Mouse (Mus musculus) kidney, embryonic 16.5 days (tissue): ENCODE measurements around the gene Spata31d1d. TPM values are rescaled to one million over a fixed set of nuclear protein-coding genes. Genes with fewer than 3 reads are reported as not detected.
"Not testable (repeated sequence)": the region's sequence is repeated elsewhere in the genome, so short reads cannot be mapped to it uniquely, and the experiment has no call there.

Experiments
- ATAC-seq: fragments of 200-750 bp; cut with Nextera tagmentation; 2 replicates; pipeline ENCODE4 v1.8.0; 2017; ENCODE audit warnings: moderate TSS enrichment; ENCODE audit not compliant: low FRiP score, low TSS enrichment
- H3K27ac ChIP-seq: fragments of 300-500 bp; sonication (generic); 2 replicates; pipeline ENCODE4 v1.5.1; 2014; ENCODE audit warnings: low read length
- H3K27me3 ChIP-seq: fragments of 300-500 bp; sonication (generic); 2 replicates; pipeline ENCODE4 v1.6.1; 2014; ENCODE audit warnings: low read length, control low read depth, mixed read lengths; ENCODE audit not compliant: insufficient read depth
- H3K36me3 ChIP-seq: fragments of 300-500 bp; sonication (generic); 2 replicates; pipeline ENCODE4 v1.6.1; 2014; ENCODE audit warnings: low read length, control low read depth, mixed read lengths; ENCODE audit not compliant: insufficient read depth
- H3K4me1 ChIP-seq: fragments of 300-500 bp; sonication (generic); 2 replicates; pipeline ENCODE4 v1.6.1; 2014; ENCODE audit warnings: low read length, control low read depth, mixed read lengths; ENCODE audit not compliant: insufficient read depth
- H3K4me2 ChIP-seq: fragments of 300-500 bp; sonication (generic); replicated peaks from 2 replicates; pipeline ENCODE4 v1.6.1; 2014; ENCODE audit warnings: low read depth, low read length
- H3K4me3 ChIP-seq: fragments of 300-500 bp; sonication (generic); 2 replicates; pipeline ENCODE4 v1.5.1; 2014; ENCODE audit warnings: mild to moderate bottlenecking, low read length
- H3K9ac ChIP-seq: fragments of 300-500 bp; sonication (generic); replicated peaks from 2 replicates; pipeline ENCODE4 v1.6.1; 2014; ENCODE audit warnings: low read length
- H3K9me3 ChIP-seq: fragments of 300-500 bp; sonication (generic); 2 replicates; pipeline ENCODE4 v1.6.1; 2016; ENCODE audit warnings: low read length, control low read depth
- WGBS: fragments of 180-500 bp; shearing (Covaris S2); extraction: QIAGEN DNeasy Blood & Tissue Kit; methylation state at CpG from one replicate; pipeline ENCODE4 v1.1.7; 2014; 5-methylcytosine and 5-hydroxymethylcytosine counted together
- polyA plus RNA-seq: library from polyadenylated mRNA; unstranded; fragments of >200 nt; fragmentation: Nextera tagmentation; extraction: Ambion mirVana; gene quantifications from 2 replicates; pipeline ENCODE4 v1.2.1, GENCODE M21; 2015

Spata31d1d gene
- polyA plus RNA-seq, result not detected in 2 replicates

GRCm38 (mm10) chr13:59731652-59732051, at the start of gene Spata31d1d:
TSS of gene Spata31d1d (minus strand) at chr13:59731752.
- WGBS, result 42% methylated on average over 7 of the region's 7 CpGs
- H3K27ac ChIP-seq, result no peak within 1 kb of the TSS
- no peaks in the 10 kb centered on the region for H3K27me3 ChIP-seq
- H3K36me3 ChIP-seq, result no peaks in the 10 kb centered on the region
- no peak for ATAC-seq
- H3K9ac ChIP-seq, result no peak within 1 kb of the TSS
- no peaks in the 10 kb centered on the region for H3K9me3 ChIP-seq
- no peak within 1 kb of the TSS for H3K4me2 ChIP-seq
- H3K4me1 ChIP-seq, result no peaks in the 10 kb centered on the region
- no peak within 1 kb of the TSS for H3K4me3 ChIP-seq

- not testable (repeated sequence) for H3K9ac ChIP-seq, H3K4me2 ChIP-seq, H3K27ac ChIP-seq, H3K4me3 ChIP-seq, H3K27me3 ChIP-seq, H3K4me1 ChIP-seq, H3K9me3 ChIP-seq, ATAC-seq
- WGBS, result 97% methylated on average over 1 of the region's 1 CpGs
- H3K36me3 ChIP-seq, result peaks cover 80% of the 10 kb centered on the region
Observed at GRCm38 (mm10) chr13:59779744-59780264, 48.3 kb upstream of the Spata31d1d start.

GRCm38 (mm10) chr13:59779213-59779612, 47.7 kb upstream of the Spata31d1d start:
- no peaks in the 10 kb centered on the region for H3K4me1 ChIP-seq
- H3K4me3 ChIP-seq, result no peak overlapping the region
- no peaks in the 10 kb centered on the region for H3K9me3 ChIP-seq
- H3K27me3 ChIP-seq, result no peaks in the 10 kb centered on the region
- 83% methylated on average over 4 of the region's 4 CpGs for WGBS
- no peak overlapping the region for H3K27ac ChIP-seq
- ATAC-seq, result no peak
- H3K4me2 ChIP-seq, result no peak overlapping the region
- H3K9ac ChIP-seq, result no peak overlapping the region
- peaks cover 77% of the 10 kb centered on the region for H3K36me3 ChIP-seq

GRCm38 (mm10) chr13:59775168-59775567, 43.6 kb upstream of the Spata31d1d start:
- Histone ChIP-seq H3K4me1 (peaks cover 13% of the 10 kb centered on the region), H3K4me2 (no peak overlapping the region), H3K4me3 (no peak overlapping the region), H3K9ac (no peak overlapping the region), H3K36me3 (peaks cover 57% of the 10 kb centered on the region), H3K9me3 (no peaks in the 10 kb centered on the region), H3K27me3 (no peaks in the 10 kb centered on the region), H3K27ac (no peak overlapping the region)
- ATAC-seq, result no peak
- 83% methylated on average over 3 of the region's 3 CpGs for WGBS

DNA sequence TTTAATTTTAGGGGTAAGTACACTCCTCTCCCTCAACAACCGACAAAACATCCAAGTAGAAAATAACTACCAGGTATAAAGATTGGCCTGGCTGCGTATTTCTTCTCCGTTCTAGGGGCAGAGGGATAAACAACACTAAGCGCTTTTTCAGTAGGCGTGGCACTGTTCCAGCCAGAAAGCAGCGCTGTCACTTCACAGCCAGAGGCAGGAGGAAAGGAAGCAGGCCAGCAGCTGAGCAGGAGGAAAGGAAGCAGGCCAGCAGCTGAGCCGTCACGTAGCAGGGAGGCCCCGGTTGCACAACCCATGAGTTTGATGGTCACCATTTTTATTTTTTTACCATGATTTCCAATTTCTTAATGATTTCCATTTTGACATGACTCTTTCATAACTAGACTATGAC, 39.7 kb upstream of the Spata31d1d start:
- Histone ChIP-seq H3K4me2 (peak overlapping the region; percentile 84; the same call in 1 of the 2 replicates), H3K9me3 (no peaks in the 10 kb centered on the region), H3K4me3 (no peak overlapping the region), H3K27me3 (no peaks in the 10 kb centered on the region), H3K4me1 (peaks cover 42% of the 10 kb centered on the region), H3K36me3 (peaks cover 23% of the 10 kb centered on the region), H3K27ac (peak overlapping the region; percentile 99), H3K9ac (peak overlapping the region; percentile 82; the same call in 1 of the 2 replicates)
- ATAC-seq, result no peak
- WGBS, result 45% methylated on average over 9 of the region's 9 CpGs

- peak overlapping the region; percentile 84 for H3K4me2 ChIP-seq
- peaks cover 46% of the 10 kb centered on the region for H3K4me1 ChIP-seq
- WGBS, result 61% methylated on average over 9 of the region's 9 CpGs
- peaks cover 22% of the 10 kb centered on the region for H3K36me3 ChIP-seq
- peak overlapping the region; percentile 99 for H3K27ac ChIP-seq
- H3K9me3 ChIP-seq, result no peaks in the 10 kb centered on the region
- peak overlapping the region; percentile 91; the same call in 1 of the 2 replicates for H3K4me3 ChIP-seq
- ATAC-seq, result no peak
- no peaks in the 10 kb centered on the region for H3K27me3 ChIP-seq
- peak overlapping the region; percentile 82 for H3K9ac ChIP-seq
Observed at GRCm38 (mm10) chr13:59770847-59771246, 39.3 kb upstream of the Spata31d1d start.

DNA sequence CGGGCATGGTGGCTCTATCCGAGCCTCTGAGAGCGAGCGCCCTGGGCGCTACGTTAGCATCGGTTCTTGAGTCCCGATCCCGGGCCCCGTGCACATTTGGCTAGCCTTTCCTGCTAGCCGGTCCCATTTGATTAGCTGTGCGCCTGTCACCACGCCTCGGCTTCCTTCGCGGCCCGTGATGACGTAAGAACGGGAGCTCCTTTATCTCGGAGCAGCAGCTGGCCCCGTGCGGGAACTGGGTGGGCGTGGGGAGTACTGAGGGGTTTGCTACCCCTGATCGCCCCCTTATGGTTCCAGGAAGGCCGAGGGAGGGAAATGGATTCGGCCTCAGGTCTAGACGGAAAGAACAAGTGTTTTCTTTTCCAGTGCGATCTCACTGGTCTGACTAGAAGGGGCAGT, 38.6 kb upstream of the Spata31d1d start:
- under 1% methylated on average over 28 of the region's 28 CpGs for WGBS
- peaks cover 19% of the 10 kb centered on the region for H3K36me3 ChIP-seq
- peaks cover 49% of the 10 kb centered on the region for H3K4me1 ChIP-seq
- peak overlapping the region; percentile 84 for H3K4me2 ChIP-seq
- H3K9ac ChIP-seq, result peak overlapping the region; percentile 82
- H3K4me3 ChIP-seq, result peak overlapping the region; percentile 91
- peak; percentile 81 for ATAC-seq
- no peaks in the 10 kb centered on the region for H3K9me3 ChIP-seq
- H3K27ac ChIP-seq, result peak overlapping the region; percentile 99
- H3K27me3 ChIP-seq, result no peaks in the 10 kb centered on the region

GRCm38 (mm10) chr13:59769296-59770163, 38.0 kb upstream of the Spata31d1d start, which contains the start of gene Isca1:
TSS of gene Isca1 (minus strand) at chr13:59769810.
- peak within 1 kb of the TSS; percentile 99 for H3K27ac ChIP-seq
- H3K4me2 ChIP-seq, result peak within 1 kb of the TSS; percentile 84
- peak within 1 kb of the TSS; percentile 82 for H3K9ac ChIP-seq
- ATAC-seq, result peak; percentile 97
- H3K9me3 ChIP-seq, result no peaks in the 10 kb centered on the region
- H3K4me1 ChIP-seq, result peaks cover 49% of the 10 kb centered on the region
- under 1% methylated on average over 91 of the region's 91 CpGs for WGBS
- peak within 1 kb of the TSS; percentile 91 for H3K4me3 ChIP-seq
- H3K27me3 ChIP-seq, result no peaks in the 10 kb centered on the region
- peaks cover 13% of the 10 kb centered on the region; the same call in 1 of the 2 replicates for H3K36me3 ChIP-seq

GRCm38 (mm10) chr13:59768531-59768930, 37.0 kb upstream of the Spata31d1d start:
- Histone ChIP-seq H3K4me3 (peak overlapping the region; percentile 91), H3K27ac (no peak overlapping the region), H3K27me3 (no peaks in the 10 kb centered on the region), H3K4me2 (peak overlapping the region; percentile 81), H3K4me1 (peaks cover 49% of the 10 kb centered on the region), H3K9ac (peak overlapping the region; percentile 82), H3K36me3 (peaks cover 7% of the 10 kb centered on the region; the same call in 1 of the 2 replicates), H3K9me3 (no peaks in the 10 kb centered on the region)
- WGBS, result 30% methylated on average over 13 of the region's 13 CpGs
- no peak for ATAC-seq
